Mouse (Mus musculus) CH12.LX (cell line): ENCODE data around the gene Mink1. TPM values are rescaled to one million over a fixed set of nuclear protein-coding genes. Genes with fewer than 3 reads are reported as not detected.

Source experiments
- DNase-seq: peaks from one replicate; pipeline ENCODE4 v3.0.0-alpha.2; 2013; ENCODE audit errors: extremely low read depth
- H3K27ac ChIP-seq: 2 replicates; pipeline ENCODE4 v1.5.1; 2012; ENCODE audit warnings: low read depth, mild to moderate bottlenecking, control low read depth, moderate library complexity; ENCODE audit not compliant: insufficient read depth
- H3K27me3 ChIP-seq: replicated peaks from 2 replicates; pipeline ENCODE3; 2012; ENCODE audit warnings: inconsistent platforms
- H3K36me3 ChIP-seq, 2 experiments: replicated peaks in 1 of 2; 2 replicates each; pipeline versions ENCODE3 to v1.6.1; 2012; ENCODE audit warnings: inconsistent platforms in 1 of 2, low read length in 1 of 2, mild to moderate bottlenecking in 1 of 2, mixed read lengths in 1 of 2, moderate library complexity in 1 of 2; ENCODE audit not compliant: control insufficient read depth in 1 of 2, insufficient read depth in 1 of 2
- H3K4me1 ChIP-seq, 2 experiments: 2 replicates each; pipeline ENCODE4 v1.6.1; 2012; ENCODE audit warnings: inconsistent platforms in 1 of 2, moderate library complexity in 1 of 2; ENCODE audit not compliant: insufficient read depth in 2 of 2, control insufficient read depth in 1 of 2
- H3K4me2 ChIP-seq: 2 replicates; pipeline ENCODE4 v1.6.1; 2012; ENCODE audit warnings: low read depth, mild to moderate bottlenecking, control low read depth; ENCODE audit not compliant: poor library complexity, insufficient read depth, severe bottlenecking
- H3K4me3 ChIP-seq, 3 experiments: fragments of 150-350 bp in 1 of 3; sonication (generic) in 1 of 3; replicated peaks in 1 of 3; 2 replicates each; pipeline versions ENCODE3 to v1.5.1; 2011 to 2012; ENCODE audit warnings: low read depth in 2 of 3, low read length in 2 of 3, mild to moderate bottlenecking in 2 of 3, moderate library complexity in 2 of 3, control low read depth in 1 of 3, improper control_type of control experiment in 1 of 3, inconsistent platforms in 1 of 3, mixed read lengths in 1 of 3; ENCODE audit not compliant: poor library complexity in 1 of 3
- H3K79me2 ChIP-seq: replicated peaks from 2 replicates; pipeline ENCODE4 v1.6.1; 2012; ENCODE audit warnings: mild to moderate bottlenecking, moderate library complexity; ENCODE audit not compliant: control insufficient read depth, poor library complexity, insufficient read depth, severe bottlenecking; ENCODE audit errors: extremely low read depth
- H3K9ac ChIP-seq: 2 replicates; pipeline ENCODE4 v1.6.1; 2012; ENCODE audit warnings: low read depth, mild to moderate bottlenecking, control low read depth, moderate library complexity; ENCODE audit not compliant: insufficient read depth
- H3K9me3 ChIP-seq: replicated peaks from 2 replicates; pipeline ENCODE3; 2012; ENCODE audit warnings: low read length, inconsistent platforms, mixed read lengths
- BHLHE40 ChIP-seq: IDR thresholded peaks from 2 replicates; pipeline ENCODE4 v1.6.1; 2011; ENCODE audit warnings: mild to moderate bottlenecking, low read depth, low read length, improper control_type of control experiment
- CHD1 ChIP-seq: IDR thresholded peaks from 2 replicates; pipeline ENCODE4 v1.6.1; 2012; ENCODE audit warnings: low read depth, low read length, improper control_type of control experiment, inconsistent platforms
- CHD2 ChIP-seq: IDR thresholded peaks from 2 replicates; pipeline ENCODE4 v1.6.1; 2011; ENCODE audit warnings: low read length, improper control_type of control experiment
- CTCF ChIP-seq, 2 experiments: IDR thresholded peaks in 1 of 2; conservative IDR thresholded peaks in 1 of 2; 2 replicates each; pipeline ENCODE4 v1.5.1; 2011 to 2012; ENCODE audit warnings: low read depth in 2 of 2, low read length in 2 of 2, improper control_type of control experiment in 1 of 2, inconsistent platforms in 1 of 2, mild to moderate bottlenecking in 1 of 2, moderate library complexity in 1 of 2
- E2F4 ChIP-seq: IDR thresholded peaks from 2 replicates; pipeline ENCODE4 v1.6.1; 2011; ENCODE audit warnings: low read depth, low read length, improper control_type of control experiment; ENCODE audit not compliant: insufficient replicate concordance
- ELF1 ChIP-seq: IDR thresholded peaks from 2 replicates; pipeline ENCODE4 v1.6.1; 2014; ENCODE audit warnings: low read depth, mild to moderate bottlenecking, inconsistent platforms, low read length, improper control_type of control experiment
- EP300 ChIP-seq: IDR thresholded peaks from 2 replicates; pipeline ENCODE4 v1.6.1; 2011; ENCODE audit warnings: low read length, improper control_type of control experiment
- GABPA ChIP-seq: IDR thresholded peaks from 2 replicates; pipeline ENCODE4 v1.6.1; 2012; ENCODE audit warnings: low read depth, low read length, improper control_type of control experiment, inconsistent platforms; ENCODE audit not compliant: insufficient replicate concordance
- HCFC1 ChIP-seq: IDR thresholded peaks from 2 replicates; pipeline ENCODE4 v1.6.1; 2012; ENCODE audit warnings: low read depth, mild to moderate bottlenecking, inconsistent platforms, low read length, improper control_type of control experiment
- IRF4 ChIP-seq: IDR thresholded peaks from 2 replicates; pipeline ENCODE4 v1.6.1; 2014; ENCODE audit warnings: low read depth, mild to moderate bottlenecking, inconsistent platforms, low read length, improper control_type of control experiment
- JUN ChIP-seq: IDR thresholded peaks from 2 replicates; pipeline ENCODE4 v1.6.1; 2011; ENCODE audit warnings: low read depth, mild to moderate bottlenecking, low read length, improper control_type of control experiment, moderate library complexity; ENCODE audit not compliant: insufficient read depth
- KAT2A ChIP-seq: IDR thresholded peaks from 2 replicates; pipeline ENCODE4 v1.6.1; 2012; ENCODE audit warnings: low read length, improper control_type of control experiment, inconsistent platforms; ENCODE audit not compliant: insufficient replicate concordance
- MAFK ChIP-seq: IDR thresholded peaks from 2 replicates; pipeline ENCODE4 v1.6.1; 2011; ENCODE audit warnings: low read length, improper control_type of control experiment; ENCODE audit not compliant: insufficient replicate concordance
- MAX ChIP-seq: IDR thresholded peaks from 2 replicates; pipeline ENCODE4 v1.6.1; 2011; ENCODE audit warnings: low read length, improper control_type of control experiment
- MAZ ChIP-seq: IDR thresholded peaks from 2 replicates; pipeline ENCODE4 v1.6.1; 2012; ENCODE audit warnings: low read depth, mild to moderate bottlenecking, inconsistent platforms, low read length, improper control_type of control experiment, moderate library complexity
- MXI1 ChIP-seq: IDR thresholded peaks from 2 replicates; pipeline ENCODE4 v1.6.1; 2011; ENCODE audit warnings: mild to moderate bottlenecking, low read depth, low read length, improper control_type of control experiment
- MYC ChIP-seq: IDR thresholded peaks from 2 replicates; pipeline ENCODE4 v1.6.1; 2011; ENCODE audit warnings: low read depth, mild to moderate bottlenecking, improper control_type of control experiment, low read length
- NELFE ChIP-seq: IDR thresholded peaks from 2 replicates; pipeline ENCODE4 v1.6.1; 2011; ENCODE audit warnings: low read depth, low read length, improper control_type of control experiment
- NRF1 ChIP-seq: IDR thresholded peaks from 2 replicates; pipeline ENCODE4 v1.6.1; 2014; ENCODE audit warnings: low read depth, mild to moderate bottlenecking, inconsistent platforms, low read length, improper control_type of control experiment, moderate library complexity
- PAX5 ChIP-seq: IDR thresholded peaks from 2 replicates; pipeline ENCODE4 v1.6.1; 2012; ENCODE audit warnings: low read length, inconsistent platforms, mixed read lengths
- POLR2A ChIP-seq: IDR thresholded peaks from 2 replicates; pipeline ENCODE4 v1.6.1; 2011; ENCODE audit warnings: low read depth, mild to moderate bottlenecking, improper control_type of control experiment, low read length
- POLR2AphosphoS2 ChIP-seq: IDR thresholded peaks from 2 replicates; pipeline ENCODE4 v1.6.1; 2011; ENCODE audit warnings: low read depth, low read length, improper control_type of control experiment
- RAD21 ChIP-seq: IDR thresholded peaks from 2 replicates; pipeline ENCODE4 v1.6.1; 2011; ENCODE audit warnings: low read depth, mild to moderate bottlenecking, low read length, improper control_type of control experiment, moderate library complexity
- RCOR1 ChIP-seq: conservative IDR thresholded peaks from 2 replicates; pipeline ENCODE4 v1.6.1; 2012; ENCODE audit warnings: low read depth, mild to moderate bottlenecking, inconsistent platforms, low read length, improper control_type of control experiment
- SMC3 ChIP-seq: IDR thresholded peaks from 2 replicates; pipeline ENCODE4 v1.6.1; 2011; ENCODE audit warnings: low read depth, low read length, improper control_type of control experiment
- TCF12 ChIP-seq: IDR thresholded peaks from 2 replicates; pipeline ENCODE4 v1.6.1; 2014; ENCODE audit warnings: low read depth, mild to moderate bottlenecking, inconsistent platforms, low read length, improper control_type of control experiment
- USF1 ChIP-seq: IDR thresholded peaks from 2 replicates; pipeline ENCODE4 v1.6.1; 2014; ENCODE audit warnings: low read depth, mild to moderate bottlenecking, inconsistent platforms, low read length, improper control_type of control experiment
- ZC3H11A ChIP-seq: IDR thresholded peaks from 2 replicates; pipeline ENCODE4 v1.6.1; 2012; ENCODE audit warnings: low read depth, mild to moderate bottlenecking, inconsistent platforms, low read length, improper control_type of control experiment
- ZMIZ1 ChIP-seq: IDR thresholded peaks from 2 replicates; pipeline ENCODE4 v1.6.1; 2012; ENCODE audit warnings: low read depth, mild to moderate bottlenecking, inconsistent platforms, low read length, improper control_type of control experiment
- ZNF384 ChIP-seq: IDR thresholded peaks from 2 replicates; pipeline ENCODE4 v1.6.1; 2012; ENCODE audit warnings: low read depth, low read length, improper control_type of control experiment, inconsistent platforms
- dilution Hi-C: fragments of 300-500 bp; cut with MboI; formaldehyde crosslinking; loops from 2 replicates; pipeline ENCODE4 v1.14.3; 2020; ENCODE audit warnings: low sequenced_read_pairs; ENCODE audit not compliant: extremely low pct_unique_long_range_greater_than_20kb, extremely low pct_ligation_motif_present
- in situ Hi-C: fragments of 300-500 bp; cut with MboI; formaldehyde crosslinking; loops from 3 replicates; pipeline ENCODE4 v1.14.3; 2019; ENCODE audit warnings: low sequenced_read_pairs, low pct_ligation_motif_present, low pct_unique_long_range_greater_than_20kb, mixed read lengths
- polyA plus RNA-seq: library from polyadenylated mRNA; unstranded; fragments of >175 nt; gene quantifications from 2 replicates; pipeline ENCODE4 v1.2.1, GENCODE M21; 2012; ENCODE audit warnings: low read depth; ENCODE audit not compliant: insufficient read length
- total RNA-seq, 2 experiments: library from RNA; depleted of rRNA; stranded (reverse); fragments of 300-350 nt in 1 of 2; fragments of >200 nt in 1 of 2; gene quantifications; 2 replicates each; pipeline ENCODE4 v1.2.3; 2012 to 2014

Mink1 gene
- total and polyA plus RNA-seq, 3 experiments: 15.0 to 79.8 (median 31.2) TPM

- dilution Hi-C loops (no loop called here), in situ Hi-C loops (no loop called here)
- Histone ChIP-seq H3K27ac (peak overlapping the region; percentile 95; the same call in 1 of the 2 replicates), H3K36me3 (peaks cover 13 to 46% of the 10 kb centered on the region in 2 experiments), H3K27me3 (no peaks in the 10 kb centered on the region), H3K4me1 (peaks cover 7 to 36% of the 10 kb centered on the region in 2 experiments), H3K9ac (peak overlapping the region; percentile 90), H3K9me3 (no peaks in the 10 kb centered on the region), H3K4me2 (peak overlapping the region; percentile 62; the same call in 1 of the 2 replicates), H3K79me2 (peaks cover 29% of the 10 kb centered on the region), H3K4me3 (peak overlapping the region; percentile 30 to 78 (median 65))
- peak; percentile 41 for DNase-seq
- TF ChIP-seq POLR2A (no peak), GABPA (no peak), JUN (no peak), NRF1 (no peak), MXI1 (no peak), SMC3 (no peak), BHLHE40 (peak; percentile 74), MAZ (no peak), MAFK (no peak; the same call in 1 of the 2 replicates), RCOR1 (no peak), USF1 (no peak), CHD2 (no peak), HCFC1 (no peak), ZNF384 (no peak), EP300 (no peak), ELF1 (no peak), CHD1 (0 out of 2 replicates have a peak, but pooled peaks have one; percentile 18), PAX5 (no peak), RAD21 (no peak), E2F4 (no peak), MAX (peak; percentile 76), MYC (0 out of 2 replicates have a peak, but pooled peaks have one; percentile 15), NELFE (no peak)
Measured at GRCm38 (mm10) chr11:70656456-70656927, 93.8 kb downstream of the Mink1 start.

- peaks cover 24% of the 10 kb centered on the region for H3K79me2 ChIP-seq
- peaks cover 7 to 32% of the 10 kb centered on the region in 2 experiments for H3K4me1 ChIP-seq
- H3K4me3 ChIP-seq: peak within 1 kb of the TSS; percentile 30 to 78 (median 65)
- dilution Hi-C loops (no loop called here), in situ Hi-C loops (no loop called here)
- H3K9me3 ChIP-seq: no peaks in the 10 kb centered on the region
- DNase-seq: no peak
- peak within 1 kb of the TSS; percentile 95 for H3K27ac ChIP-seq
- H3K36me3 ChIP-seq: peaks cover 14 to 46% of the 10 kb centered on the region in 2 experiments
- TF ChIP-seq IRF4: no peak
- TF ChIP-seq TCF12: no peak
- no peak for TF ChIP-seq POLR2A
- TF ChIP-seq ZMIZ1: no peak
- TF ChIP-seq CHD1: no peak
- no peak for TF ChIP-seq CTCF (conservative IDR thresholded peaks at IDR 0.05 in 1 of 2, IDR thresholded peaks at IDR 0.05 in 1 of 2; ENCODE audit: low read depth in 2 of 2, low read length in 2 of 2)
- no peak for TF ChIP-seq KAT2A
- no peak for TF ChIP-seq POLR2AphosphoS2
- TF ChIP-seq ZC3H11A: no peak
- TF ChIP-seq HCFC1: no peak
- no peak for TF ChIP-seq MAFK
- peak within 1 kb of the TSS; percentile 90 for H3K9ac ChIP-seq
- H3K4me2 ChIP-seq: peak within 1 kb of the TSS; percentile 62
- H3K27me3 ChIP-seq: no peaks in the 10 kb centered on the region
Measured at GRCm38 (mm10) chr11:70656964-70657363, 94.3 kb downstream of the Mink1 start, which contains the start of gene Eno3. Gene Eno3 (plus strand): TSS chr11:70657202.
